Comparison of ENCODE assay signal across 19 mouse cellular contexts in genomic region chr17:5026578-5026977, GRCm38 (mm10). TPM values are rescaled to one million over a fixed set of nuclear protein-coding genes. Genes with fewer than 3 reads are reported as not detected.
DNase-seq lines count a peak whose midpoint lies in the region; ATAC-seq and TF ChIP-seq lines count a peak whose summit lies in the region.
"Had no signal": no experiment of that assay in that cellular context is flagged by ENCODE, and none has a peak within 500 bp of the region (broad histone marks: within the 10 kb centered on the region; RNA-seq: fewer than 3 reads in every experiment).

No protein-coding gene starts in this region.

- H3K36me3 ChIP-seq in liver, adult 2 months (ENCODE audit: control insufficient read depth, insufficient read depth, low read length) = no peaks in the 10 kb centered on the region
- no peaks in the 10 kb centered on the region for H3K36me3 ChIP-seq in liver, embryonic 12.5 days
- H3K36me3 ChIP-seq: embryonic facial prominence, embryonic 12.5 days; heart, embryonic 15.5 days; hindbrain, embryonic 13.5 days; lung, embryonic 15.5 days had no signal

- no peak for ATAC-seq in liver, embryonic 12.5 days
- ATAC-seq: Patski had no signal

- WGBS in cerebellum, adult 2 months = 61% methylated on average over 2 of the region's 2 CpGs
- 79% methylated on average over 2 of the region's 2 CpGs for WGBS in liver, adult 2 months
- 53% methylated on average over 2 of the region's 2 CpGs for WGBS in liver, embryonic 12.5 days (ENCODE audit: insufficient replicate concordance)
- 61% methylated on average over 2 of the region's 2 CpGs for WGBS in bone marrow, adult 2 months

- peaks cover 70% of the 10 kb centered on the region for H3K79me2 ChIP-seq in liver, adult 2 months (ENCODE audit: control insufficient read depth, insufficient read depth, low read length)

- no peaks in the 10 kb centered on the region for H3K9me3 ChIP-seq in liver, embryonic 12.5 days (replicated peaks)
- H3K9me3 ChIP-seq: embryonic facial prominence, embryonic 12.5 days; heart, embryonic 15.5 days; hindbrain, embryonic 13.5 days; lung, embryonic 15.5 days had no signal

- H3K27ac ChIP-seq in cerebellum, adult 2 months (ENCODE audit: insufficient read depth, low read length) = no peak overlapping the region
- H3K27ac ChIP-seq in liver, adult 2 months (replicated peaks; ENCODE audit: insufficient read depth, low read depth, low read length) = no peak overlapping the region
- no peak overlapping the region for H3K27ac ChIP-seq in liver, embryonic 12.5 days
- no peak overlapping the region for H3K27ac ChIP-seq in bone marrow, adult 2 months (ENCODE audit: control insufficient read depth, insufficient read depth, low read depth, low read length, poor library complexity)
- H3K27ac ChIP-seq: embryonic facial prominence, embryonic 12.5 days; heart, embryonic 15.5 days; hindbrain, embryonic 13.5 days; lung, embryonic 15.5 days had no signal

- no peaks in the 10 kb centered on the region for H3K27me3 ChIP-seq in cerebellum, adult 2 months (ENCODE audit: control insufficient read depth, insufficient read depth, low read length)
- H3K27me3 ChIP-seq in liver, adult 2 months (ENCODE audit: control insufficient read depth, insufficient read depth, low read length) = no peaks in the 10 kb centered on the region
- H3K27me3 ChIP-seq in liver, embryonic 12.5 days (replicated peaks) = no peaks in the 10 kb centered on the region
- H3K27me3 ChIP-seq: embryonic facial prominence, embryonic 12.5 days; heart, embryonic 15.5 days; hindbrain, embryonic 13.5 days; lung, embryonic 15.5 days; Patski had no signal

- peaks cover 21% of the 10 kb centered on the region for H3K4me1 ChIP-seq in cerebellum, adult 2 months (ENCODE audit: control insufficient read depth, insufficient read depth, low read length)
- peaks cover 6% of the 10 kb centered on the region; the same call in 1 of the 2 replicates for H3K4me1 ChIP-seq in liver, adult 2 months (ENCODE audit: control insufficient read depth, insufficient read depth, low read length)
- peaks cover 19% of the 10 kb centered on the region for H3K4me1 ChIP-seq in liver, embryonic 12.5 days
- peaks cover 3% of the 10 kb centered on the region; the same call in 1 of the 2 replicates for H3K4me1 ChIP-seq in bone marrow, adult 2 months (ENCODE audit: control insufficient read depth, insufficient read depth, low read length)

- no peak overlapping the region for H3K4me2 ChIP-seq in liver, embryonic 12.5 days
- H3K4me2 ChIP-seq: embryonic facial prominence, embryonic 12.5 days; heart, embryonic 15.5 days; hindbrain, embryonic 13.5 days; lung, embryonic 15.5 days had no signal

- no peak overlapping the region for H3K9ac ChIP-seq in liver, adult 2 months (ENCODE audit: low read depth, low read length)
- no peak overlapping the region for H3K9ac ChIP-seq in liver, embryonic 12.5 days
- H3K9ac ChIP-seq: embryonic facial prominence, embryonic 12.5 days; heart, embryonic 15.5 days; hindbrain, embryonic 13.5 days; lung, embryonic 15.5 days had no signal

- TF ChIP-seq CTCF in cerebellum, adult 2 months (IDR thresholded peaks at IDR 0.05; ENCODE audit: borderline replicate concordance, insufficient read depth, low read depth, low read length) = peak; percentile 21; the same call in 1 of the 2 replicates
- peak; percentile 55 for TF ChIP-seq CTCF in liver, adult 2 months (IDR thresholded peaks at IDR 0.05; ENCODE audit: low read depth, low read length)
- peak; percentile 53 for TF ChIP-seq CTCF in bone marrow, adult 2 months (IDR thresholded peaks at IDR 0.05; ENCODE audit: control insufficient read depth, insufficient read depth, low read length)

- TF ChIP-seq POLR2A in cerebellum, adult 2 months (IDR thresholded peaks at IDR 0.05; ENCODE audit: borderline replicate concordance, insufficient read depth, low read length) = no peak
- no peak for TF ChIP-seq POLR2A in liver, adult 2 months (IDR thresholded peaks at IDR 0.05; ENCODE audit: extremely low read depth, insufficient read depth, low read length)
- no peak for TF ChIP-seq POLR2A in bone marrow, adult 2 months (IDR thresholded peaks at IDR 0.05; ENCODE audit: borderline replicate concordance, control insufficient read depth, low read depth, low read length)

- DNase-seq in cerebellum, adult 2 months = no peak
- DNase-seq in cerebellum, adult 8-10 months = no peak
- peak; percentile 37 for DNase-seq in liver, adult 2 months (ENCODE audit: extremely low read depth, low read depth, low spot score)
- peak; percentile 8 for DNase-seq in 3T3-L1 (ENCODE audit: low read depth, low spot score)
- no peak for DNase-seq in spleen, postnatal 4 days (ENCODE audit: low spot score in 2 of 2)
- DNase-seq in kidney, adult 8-10 months = no peak
- DNase-seq: adrenal gland, adult 8-10 months; B cell, adult 2 months; cerebellum, postnatal 25 days; kidney, postnatal 10 days; left cerebral cortex, postnatal 4 days; spleen, adult 18-20 months had no signal

- H3K4me3 ChIP-seq in cerebellum, adult 2 months (replicated peaks; ENCODE audit: insufficient read depth, low read depth, low read length) = no peak overlapping the region
- no peak overlapping the region for H3K4me3 ChIP-seq in liver, adult 2 months (ENCODE audit: insufficient read depth, low read depth, low read length)
- no peak overlapping the region for H3K4me3 ChIP-seq in liver, embryonic 12.5 days
- no peak overlapping the region for H3K4me3 ChIP-seq in bone marrow, adult 2 months (replicated peaks; ENCODE audit: control insufficient read depth, low read depth, low read length)
- H3K4me3 ChIP-seq: embryonic facial prominence, embryonic 12.5 days; heart, embryonic 15.5 days; hindbrain, embryonic 13.5 days; lung, embryonic 15.5 days had no signal

RNA-seq across cellular contexts. Expression of gene Arid1b, which starts 32.4 kb away (rescaled TPM):
- 25.6 and 28.4 TPM in 2 replicates for polyA plus RNA-seq in cerebellum, adult 2 months (2012; rRNA removed)
- 9.7 and 12.5 TPM in 2 replicates for total RNA-seq in liver, adult 2 months (2014; rRNA removed)
- 11.7 and 12.1 TPM in 2 replicates for polyA plus RNA-seq in liver, adult 2 months (2012; rRNA removed)
- 5.5 and 5.9 TPM in 2 replicates for polyA plus RNA-seq in liver, embryonic 12.5 days (2016; fragmentation: Nextera tagmentation; extraction: Ambion mirVana)
- polyA plus RNA-seq in bone marrow, adult 2 months (2011; ENCODE audit: insufficient read depth, insufficient read length, low replicate concordance, missing spikeins) = 8.9 and 12.5 TPM in 2 replicates

Comparison
In these comparisons a context has a peak if more than half of its experiments do, and no peak if none do; other contexts are left out.
1. DNase-seq: peak in liver, adult 2 months (single experiment) and 3T3-L1 (single experiment); none in cerebellum, adult 2 months (0 of 2), cerebellum, adult 8-10 months (single experiment), spleen, postnatal 4 days (0 of 2) and kidney, adult 8-10 months (0 of 2).
2. Peak in every context shown above with its lines, with median percentiles within 50 percentile points of each other: CTCF ChIP-seq.